Mouse (Mus musculus) neural tube, embryonic 13.5 days (tissue): ENCODE measurements at regions not wholly inside any gene's neighbourhood (a gene's known extent, or its start where the extent isn't known, plus 50 kb on each side); places are given as distances from the start of the nearest gene placed in this dataset. TPM values are rescaled to one million over a fixed set of nuclear protein-coding genes. Genes with fewer than 3 reads are reported as not detected.

Experiments
- ATAC-seq: fragments of 200-750 bp; cut with Nextera tagmentation; 2 replicates; pipeline ENCODE4 v1.8.0; 2017; ENCODE audit warnings: low read depth, mild to moderate bottlenecking, moderate TSS enrichment, moderate library complexity
- H3K27ac ChIP-seq: fragments of 300-500 bp; sonication (generic); replicated peaks from 2 replicates; pipeline ENCODE4 v1.5.1; 2015; ENCODE audit warnings: moderate library complexity, mild to moderate bottlenecking, inconsistent platforms
- H3K27me3 ChIP-seq: fragments of 300-500 bp; sonication (generic); 2 replicates; pipeline ENCODE4 v1.6.1; 2015; ENCODE audit warnings: mild to moderate bottlenecking, inconsistent platforms
- H3K36me3 ChIP-seq: fragments of 300-500 bp; sonication (generic); 2 replicates; pipeline ENCODE4 v1.6.1; 2015; ENCODE audit warnings: mild to moderate bottlenecking, inconsistent platforms
- H3K4me1 ChIP-seq: fragments of 300-500 bp; sonication (generic); replicated peaks from 2 replicates; pipeline ENCODE4 v1.6.1; 2015; ENCODE audit warnings: inconsistent platforms
- H3K4me2 ChIP-seq: fragments of 300-500 bp; sonication (generic); 2 replicates; pipeline ENCODE4 v1.6.1; 2015; ENCODE audit warnings: inconsistent platforms, mild to moderate bottlenecking, moderate library complexity
- H3K4me3 ChIP-seq: fragments of 300-500 bp; sonication (generic); 2 replicates; pipeline ENCODE4 v1.5.1; 2015; ENCODE audit warnings: mild to moderate bottlenecking, inconsistent platforms
- H3K9ac ChIP-seq: fragments of 300-500 bp; sonication (generic); 2 replicates; pipeline ENCODE4 v1.6.1; 2015; ENCODE audit warnings: moderate library complexity, mild to moderate bottlenecking, inconsistent platforms
- H3K9me3 ChIP-seq: fragments of 300-500 bp; sonication (generic); 2 replicates; pipeline ENCODE4 v1.6.1; 2016; ENCODE audit warnings: inconsistent platforms
- WGBS: fragments of 180-500 bp; shearing (Covaris S2); methylation state at CpG from one replicate; pipeline ENCODE4 v1.1.7; 2015; 5-methylcytosine and 5-hydroxymethylcytosine counted together
- microRNA-seq: library from miRNA; unstranded; fragments of <30 nt; microRNA quantifications from one replicate; pipeline ENCODE4, GENCODE M21; 2016

GRCm38 (mm10) chr2:159732413-159732812 lies 601.5 kb downstream of the Gm826 start:
- H3K4me3 ChIP-seq = no peak overlapping the region

GRCm38 (mm10) chr2:159734576-159734975 lies 599.4 kb downstream of the Gm826 start:
- Histone ChIP-seq H3K4me2 (no peak overlapping the region), H3K4me1 (peaks cover 10% of the 10 kb centered on the region), H3K27me3 (no peaks in the 10 kb centered on the region)

More at GRCm38 (mm10) chr2:159732413-159732812, 601.5 kb downstream of the Gm826 start:
- H3K36me3 ChIP-seq = no peaks in the 10 kb centered on the region
- H3K4me1 ChIP-seq = peaks cover 10% of the 10 kb centered on the region
- WGBS = 12% methylated on average over 3 of the region's 3 CpGs
- H3K9ac ChIP-seq = no peak overlapping the region
- no peaks in the 10 kb centered on the region for H3K9me3 ChIP-seq
- H3K27ac ChIP-seq = no peak overlapping the region
- no peak overlapping the region for H3K4me2 ChIP-seq
- ATAC-seq = peak; percentile 59
- no peaks in the 10 kb centered on the region for H3K27me3 ChIP-seq

GRCm38 (mm10) chr2:159755541-159756011 lies 578.4 kb downstream of the Gm826 start:
- Histone ChIP-seq H3K9me3 (no peaks in the 10 kb centered on the region), H3K4me3 (no peak overlapping the region), H3K9ac (no peak overlapping the region), H3K27ac (0 out of 2 replicates have a peak overlapping the region, but pooled peaks have one; percentile 3), H3K4me2 (0 out of 2 replicates have a peak overlapping the region, but pooled peaks have one; percentile 11), H3K36me3 (no peaks in the 10 kb centered on the region), H3K27me3 (no peaks in the 10 kb centered on the region), H3K4me1 (peaks cover 12% of the 10 kb centered on the region; the same call in 1 of the 2 replicates)
- WGBS = 43% methylated on average over 7 of the region's 7 CpGs
- no peak for ATAC-seq

More at GRCm38 (mm10) chr2:159734576-159734975, 599.4 kb downstream of the Gm826 start:
- Histone ChIP-seq H3K4me3 (no peak overlapping the region), H3K9me3 (no peaks in the 10 kb centered on the region), H3K9ac (no peak overlapping the region), H3K27ac (no peak overlapping the region), H3K36me3 (no peaks in the 10 kb centered on the region)
- no peak for ATAC-seq
- 80% methylated on average over 5 of the region's 5 CpGs for WGBS

GRCm38 (mm10) chr2:159760806-159761205 lies 573.2 kb downstream of the Gm826 start:
- Histone ChIP-seq H3K4me3 (no peak overlapping the region), H3K4me1 (peaks cover 4% of the 10 kb centered on the region; the same call in 1 of the 2 replicates), H3K36me3 (no peaks in the 10 kb centered on the region), H3K4me2 (no peak overlapping the region), H3K27ac (no peak overlapping the region), H3K9me3 (no peaks in the 10 kb centered on the region), H3K27me3 (no peaks in the 10 kb centered on the region), H3K9ac (no peak overlapping the region)
- WGBS = 92% methylated on average over 6 of the region's 6 CpGs
- no peak for ATAC-seq

GRCm38 (mm10) chr2:159763115-159763514 lies 570.8 kb downstream of the Gm826 start:
- H3K36me3 ChIP-seq = no peaks in the 10 kb centered on the region
- no peaks in the 10 kb centered on the region for H3K27me3 ChIP-seq
- no peak for ATAC-seq
- H3K9me3 ChIP-seq = no peaks in the 10 kb centered on the region
- H3K4me1 ChIP-seq = no peaks in the 10 kb centered on the region
- H3K27ac ChIP-seq = no peak overlapping the region
- H3K4me2 ChIP-seq = no peak overlapping the region
- H3K4me3 ChIP-seq = no peak overlapping the region
- no peak overlapping the region for H3K9ac ChIP-seq
- WGBS = 85% methylated on average over 6 of the region's 6 CpGs

Small RNA genes in the stretch of these regions (microRNA-seq; reads per million reads assigned to microRNA genes)
- gene Gm44319 = not detected
